Mouse (Mus musculus): ENCODE measurements at regions not wholly inside any gene's neighbourhood (a gene's known extent, or its start where the extent isn't known, plus 50 kb on each side); places are given as distances from the start of the nearest gene placed in this dataset.

DNA sequence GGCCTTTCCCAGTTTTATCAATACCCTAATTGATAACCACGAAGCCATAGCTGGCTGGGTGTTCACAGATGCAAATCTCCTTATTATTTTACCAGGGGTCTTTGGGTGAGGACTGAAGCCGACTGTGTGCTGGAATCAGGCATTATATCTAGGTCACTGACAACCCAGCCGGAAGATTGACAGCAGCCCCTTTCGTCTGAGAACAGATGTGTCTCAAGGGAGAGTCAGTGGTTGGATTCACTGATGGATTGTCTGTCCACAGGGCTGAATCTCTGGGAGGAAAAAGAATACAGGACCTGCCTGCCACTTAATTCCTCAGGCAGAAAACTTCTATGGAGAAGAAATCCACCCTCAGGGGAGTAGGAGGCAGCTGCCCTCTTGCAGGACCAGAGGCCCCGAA lies 135.7 kb downstream of the Nhlrc3 start:
- no peaks in the 10 kb centered on the region for H3K27me3 ChIP-seq (ENCODE audit: control insufficient read depth, insufficient read depth, low read length)
- TF ChIP-seq POLR2A (IDR thresholded peaks at IDR 0.05; ENCODE audit: control insufficient read depth, low read depth, low read length) (no peak), CTCF (IDR thresholded peaks at IDR 0.05; ENCODE audit: control insufficient read depth, insufficient read depth, insufficient replicate concordance, low read depth, low read length) (no peak)
- H3K4me1 ChIP-seq (ENCODE audit: control insufficient read depth, insufficient read depth, low read length) = no peaks in the 10 kb centered on the region
- no peak overlapping the region for H3K27ac ChIP-seq (ENCODE audit: control insufficient read depth, insufficient read depth, low read depth, low read length)
- H3K36me3 ChIP-seq (ENCODE audit: control insufficient read depth, insufficient read depth, low read length) = no peaks in the 10 kb centered on the region
- H3K4me3 ChIP-seq (ENCODE audit: control insufficient read depth, low read depth, low read length) = no peak overlapping the region

DNA sequence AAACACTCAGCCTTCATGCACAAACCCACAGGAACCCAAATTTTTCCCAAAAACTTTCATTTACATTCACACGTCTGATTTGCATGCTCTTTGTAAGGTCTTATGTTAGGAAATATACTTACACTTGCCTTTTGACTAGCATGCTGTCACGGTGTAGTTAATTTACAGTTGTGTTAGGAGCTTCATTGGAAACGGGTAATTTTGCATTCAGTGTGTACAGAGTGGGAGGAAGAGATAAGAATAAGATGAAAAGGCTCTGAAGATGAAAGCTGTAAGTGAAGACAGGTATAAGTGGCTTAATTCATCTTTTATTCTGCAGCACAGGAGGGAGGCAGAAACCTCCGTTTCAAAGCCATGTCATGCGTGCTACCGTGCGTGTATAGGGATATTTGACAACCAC lies 136.2 kb downstream of the Nhlrc3 start:
- no peak for TF ChIP-seq POLR2A (IDR thresholded peaks at IDR 0.05; ENCODE audit: control insufficient read depth, low read depth, low read length)
- TF ChIP-seq CTCF (IDR thresholded peaks at IDR 0.05; ENCODE audit: control insufficient read depth, insufficient read depth, insufficient replicate concordance, low read depth, low read length) = no peak
- Histone ChIP-seq H3K36me3 (ENCODE audit: control insufficient read depth, insufficient read depth, low read length) (no peaks in the 10 kb centered on the region), H3K27ac (ENCODE audit: control insufficient read depth, insufficient read depth, low read depth, low read length) (no peak overlapping the region), H3K4me3 (ENCODE audit: control insufficient read depth, low read depth, low read length) (no peak overlapping the region), H3K27me3 (ENCODE audit: control insufficient read depth, insufficient read depth, low read length) (no peaks in the 10 kb centered on the region), H3K4me1 (ENCODE audit: control insufficient read depth, insufficient read depth, low read length) (no peaks in the 10 kb centered on the region)

DNA sequence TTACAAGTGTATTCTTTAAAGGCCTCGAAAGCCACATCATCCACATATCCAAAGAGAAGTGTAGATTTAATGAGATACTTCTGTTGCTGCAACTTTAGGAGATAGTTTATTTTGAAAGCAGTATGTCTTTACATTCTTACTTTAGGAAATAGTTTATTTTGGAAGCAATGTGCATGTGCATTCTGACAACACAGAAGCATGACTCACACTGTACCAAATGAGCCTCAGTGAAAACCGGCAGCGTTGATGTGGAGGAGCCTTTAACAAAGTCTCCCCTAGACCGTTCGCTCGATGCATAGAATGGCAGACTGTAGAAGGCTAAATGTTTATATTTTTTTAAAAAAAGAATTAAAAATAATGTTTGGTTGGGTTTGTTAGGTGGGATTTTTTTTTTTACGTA lies 138.1 kb downstream of the Nhlrc3 start:
- TF ChIP-seq CTCF (IDR thresholded peaks at IDR 0.05; ENCODE audit: control insufficient read depth, insufficient read depth, insufficient replicate concordance, low read depth, low read length) = no peak
- no peak for TF ChIP-seq POLR2A (IDR thresholded peaks at IDR 0.05; ENCODE audit: control insufficient read depth, low read depth, low read length)
- Histone ChIP-seq H3K4me1 (ENCODE audit: control insufficient read depth, insufficient read depth, low read length) (no peaks in the 10 kb centered on the region), H3K36me3 (ENCODE audit: control insufficient read depth, insufficient read depth, low read length) (no peaks in the 10 kb centered on the region), H3K27me3 (ENCODE audit: control insufficient read depth, insufficient read depth, low read length) (no peaks in the 10 kb centered on the region), H3K4me3 (ENCODE audit: control insufficient read depth, low read depth, low read length) (no peak overlapping the region), H3K27ac (ENCODE audit: control insufficient read depth, insufficient read depth, low read depth, low read length) (no peak overlapping the region)

DNA sequence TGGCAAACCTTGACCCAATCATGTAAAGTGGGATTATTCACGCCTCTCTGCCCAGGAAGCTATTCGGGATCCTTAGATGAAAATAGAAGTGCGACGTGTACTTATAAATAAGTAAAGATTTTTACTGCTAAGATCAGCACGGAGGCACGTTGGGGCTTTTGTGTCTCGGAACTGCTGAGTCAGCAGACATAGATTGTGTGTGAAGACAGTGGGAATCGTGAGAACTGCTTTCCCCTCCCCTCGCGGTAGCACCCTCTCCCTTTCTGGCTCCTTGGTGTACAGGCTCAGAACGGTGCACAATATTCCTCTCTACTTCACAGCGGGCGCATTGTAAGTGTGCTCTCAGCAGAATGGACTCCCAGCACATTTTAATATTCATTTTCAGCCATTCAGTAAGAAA lies 138.7 kb downstream of the Nhlrc3 start:
- H3K27ac ChIP-seq (ENCODE audit: control insufficient read depth, insufficient read depth, low read depth, low read length) = no peak overlapping the region
- TF ChIP-seq CTCF (IDR thresholded peaks at IDR 0.05; ENCODE audit: control insufficient read depth, insufficient read depth, insufficient replicate concordance, low read depth, low read length) = no peak
- no peak for TF ChIP-seq POLR2A (IDR thresholded peaks at IDR 0.05; ENCODE audit: control insufficient read depth, low read depth, low read length)
- no peaks in the 10 kb centered on the region for H3K4me1 ChIP-seq (ENCODE audit: control insufficient read depth, insufficient read depth, low read length)
- no peaks in the 10 kb centered on the region for H3K36me3 ChIP-seq (ENCODE audit: control insufficient read depth, insufficient read depth, low read length)
- H3K27me3 ChIP-seq (ENCODE audit: control insufficient read depth, insufficient read depth, low read length) = no peaks in the 10 kb centered on the region
- H3K4me3 ChIP-seq (ENCODE audit: control insufficient read depth, low read depth, low read length) = no peak overlapping the region

DNA sequence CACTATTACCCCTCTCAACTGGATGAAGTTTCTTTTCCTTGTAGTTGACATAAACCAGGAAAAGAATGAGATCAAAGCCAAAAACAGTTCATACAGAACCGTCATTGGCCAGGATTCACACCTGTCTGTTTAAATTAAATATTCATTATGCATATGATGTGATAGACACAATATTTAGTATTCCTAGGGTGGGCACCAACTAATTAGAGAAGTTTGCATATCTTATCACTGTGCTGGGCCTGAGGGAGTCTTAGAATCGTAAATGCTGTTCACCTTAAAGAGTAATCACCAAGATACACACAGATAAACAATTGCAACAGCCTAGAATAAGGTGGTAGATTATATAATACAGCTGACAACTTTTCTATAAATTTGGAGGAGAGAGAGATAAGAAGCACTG lies 147.7 kb downstream of the Nhlrc3 start:
- H3K27ac ChIP-seq (ENCODE audit: control insufficient read depth, insufficient read depth, low read depth, low read length) = no peak overlapping the region
- H3K4me1 ChIP-seq (ENCODE audit: control insufficient read depth, insufficient read depth, low read length) = no peaks in the 10 kb centered on the region
- no peaks in the 10 kb centered on the region for H3K36me3 ChIP-seq (ENCODE audit: control insufficient read depth, insufficient read depth, low read length)
- no peaks in the 10 kb centered on the region for H3K27me3 ChIP-seq (ENCODE audit: control insufficient read depth, insufficient read depth, low read length)
- no peak overlapping the region for H3K4me3 ChIP-seq (ENCODE audit: control insufficient read depth, low read depth, low read length)
- TF ChIP-seq CTCF (IDR thresholded peaks at IDR 0.05; ENCODE audit: control insufficient read depth, insufficient read depth, insufficient replicate concordance, low read depth, low read length) = no peak
- no peak for TF ChIP-seq POLR2A (IDR thresholded peaks at IDR 0.05; ENCODE audit: control insufficient read depth, low read depth, low read length)

Measured in testis, adult 2 months (tissue).